Mouse (Mus musculus): ENCODE measurements around the gene Axdnd1. TPM values are rescaled to one million over a fixed set of nuclear protein-coding genes. Genes with fewer than 3 reads are reported as not detected.
A peak's percentile ranks its signal among the peaks of the same experiment; 100 is the strongest.

The Axdnd1 gene
- polyA plus RNA-seq (2015; fragmentation: Nextera tagmentation; extraction: Ambion mirVana) = 0.18 and 0.22 TPM in 2 replicates

GRCm38 (mm10) chr1:156420671-156421297 is at the start of gene Axdnd1:
Gene Axdnd1, minus strand, starts transcription at chr1:156421159.
- ATAC-seq (ENCODE audit: low FRiP score) = peak; percentile 97
- WGBS = under 1% methylated on average over 44 of the region's 44 CpGs
- Histone ChIP-seq H3K4me3 (peak within 1 kb of the TSS; percentile 61), H3K9me3 (0 out of 2 replicates have a peak, but pooled peaks cover 2% of the 10 kb centered on the region), H3K4me2 (peak within 1 kb of the TSS; percentile 71), H3K9ac (peak within 1 kb of the TSS; percentile 72), H3K27ac (peak within 1 kb of the TSS; percentile 35), H3K4me1 (replicated peaks) (peaks cover 9% of the 10 kb centered on the region), H3K36me3 (no peaks in the 10 kb centered on the region), H3K27me3 (no peaks in the 10 kb centered on the region)

- no peak for ATAC-seq (ENCODE audit: low FRiP score)
- H3K4me2 ChIP-seq = no peak overlapping the region
- H3K4me1 ChIP-seq (replicated peaks) = peaks cover 10% of the 10 kb centered on the region
- H3K36me3 ChIP-seq = peaks cover 24% of the 10 kb centered on the region
- no peak overlapping the region for H3K4me3 ChIP-seq
- WGBS = 76% methylated on average over 7 of the region's 7 CpGs
- no peak overlapping the region for H3K27ac ChIP-seq
- H3K9ac ChIP-seq = no peak overlapping the region
- peaks cover 9% of the 10 kb centered on the region for H3K9me3 ChIP-seq
- no peaks in the 10 kb centered on the region for H3K27me3 ChIP-seq
Observed at GRCm38 (mm10) chr1:156470557-156470956, 49.6 kb upstream of the Axdnd1 start.

GRCm38 (mm10) chr1:156468576-156468975 is 47.6 kb upstream of the Axdnd1 start:
- H3K9ac ChIP-seq = no peak overlapping the region
- no peak overlapping the region for H3K4me2 ChIP-seq
- H3K27me3 ChIP-seq = no peaks in the 10 kb centered on the region
- 89% methylated on average over 3 of the region's 3 CpGs for WGBS
- peaks cover 9% of the 10 kb centered on the region for H3K9me3 ChIP-seq
- no peak overlapping the region for H3K27ac ChIP-seq
- peaks cover 25% of the 10 kb centered on the region for H3K36me3 ChIP-seq
- H3K4me1 ChIP-seq (replicated peaks) = peaks cover 10% of the 10 kb centered on the region
- ATAC-seq (ENCODE audit: low FRiP score) = no peak
- no peak overlapping the region for H3K4me3 ChIP-seq

GRCm38 (mm10) chr1:156467655-156468255 is 46.8 kb upstream of the Axdnd1 start:
- H3K4me2 ChIP-seq = no peak overlapping the region
- H3K4me1 ChIP-seq (replicated peaks) = peaks cover 3% of the 10 kb centered on the region
- H3K27ac ChIP-seq = no peak overlapping the region
- no peak overlapping the region for H3K9ac ChIP-seq
- 85% methylated on average over 12 of the region's 12 CpGs for WGBS
- peaks cover 25% of the 10 kb centered on the region for H3K36me3 ChIP-seq
- H3K4me3 ChIP-seq = no peak overlapping the region
- no peak for ATAC-seq (ENCODE audit: low FRiP score)
- no peaks in the 10 kb centered on the region for H3K27me3 ChIP-seq
- H3K9me3 ChIP-seq = peaks cover 9% of the 10 kb centered on the region

- H3K9ac ChIP-seq = no peak overlapping the region
- H3K4me2 ChIP-seq = no peak overlapping the region
- no peak overlapping the region for H3K27ac ChIP-seq
- ATAC-seq (ENCODE audit: low FRiP score) = no peak
- 92% methylated on average over 9 of the region's 9 CpGs for WGBS
- peaks cover 9% of the 10 kb centered on the region for H3K9me3 ChIP-seq
- H3K27me3 ChIP-seq = no peaks in the 10 kb centered on the region
- H3K4me3 ChIP-seq = no peak overlapping the region
- H3K4me1 ChIP-seq (replicated peaks) = no peaks in the 10 kb centered on the region
- peaks cover 25% of the 10 kb centered on the region for H3K36me3 ChIP-seq
Observed at GRCm38 (mm10) chr1:156464963-156465362, 44.0 kb upstream of the Axdnd1 start.

- no peak for ATAC-seq (ENCODE audit: low FRiP score)
- Histone ChIP-seq H3K4me3 (no peak overlapping the region), H3K9me3 (peaks cover 3% of the 10 kb centered on the region), H3K36me3 (peaks cover 19% of the 10 kb centered on the region), H3K4me1 (replicated peaks) (no peaks in the 10 kb centered on the region), H3K9ac (no peak overlapping the region), H3K27me3 (no peaks in the 10 kb centered on the region), H3K27ac (no peak overlapping the region), H3K4me2 (no peak overlapping the region)
- WGBS = 91% methylated on average over 8 of the region's 8 CpGs
Observed at GRCm38 (mm10) chr1:156463981-156464853, 43.3 kb upstream of the Axdnd1 start.

- Histone ChIP-seq H3K9me3 (no peaks in the 10 kb centered on the region), H3K4me1 (replicated peaks) (no peaks in the 10 kb centered on the region), H3K27me3 (no peaks in the 10 kb centered on the region), H3K9ac (no peak overlapping the region), H3K4me2 (no peak overlapping the region), H3K36me3 (peaks cover 14% of the 10 kb centered on the region), H3K4me3 (no peak overlapping the region), H3K27ac (no peak overlapping the region)
- no peak for ATAC-seq (ENCODE audit: low FRiP score)
- WGBS = 91% methylated on average over 12 of the region's 12 CpGs
Observed at GRCm38 (mm10) chr1:156462273-156462991, 41.5 kb upstream of the Axdnd1 start.

GRCm38 (mm10) chr1:156461036-156461435 is 40.1 kb upstream of the Axdnd1 start:
- Histone ChIP-seq H3K27me3 (no peaks in the 10 kb centered on the region), H3K36me3 (peaks cover 6% of the 10 kb centered on the region), H3K4me3 (no peak overlapping the region), H3K27ac (no peak overlapping the region), H3K4me2 (no peak overlapping the region), H3K9ac (no peak overlapping the region), H3K9me3 (no peaks in the 10 kb centered on the region), H3K4me1 (replicated peaks) (no peaks in the 10 kb centered on the region)
- 91% methylated on average over 6 of the region's 6 CpGs for WGBS
- ATAC-seq (ENCODE audit: low FRiP score) = no peak

GRCm38 (mm10) chr1:156460216-156460615 is 39.3 kb upstream of the Axdnd1 start:
- Histone ChIP-seq H3K27me3 (no peaks in the 10 kb centered on the region), H3K27ac (no peak overlapping the region), H3K4me2 (no peak overlapping the region), H3K9me3 (no peaks in the 10 kb centered on the region), H3K4me3 (no peak overlapping the region), H3K4me1 (replicated peaks) (no peaks in the 10 kb centered on the region), H3K36me3 (no peaks in the 10 kb centered on the region; the same call in 1 of the 2 replicates), H3K9ac (no peak overlapping the region)
- ATAC-seq (ENCODE audit: low FRiP score) = no peak
- WGBS = 94% methylated on average over 4 of the region's 4 CpGs

- Histone ChIP-seq H3K9me3 (no peaks in the 10 kb centered on the region), H3K4me1 (replicated peaks) (no peaks in the 10 kb centered on the region), H3K4me2 (no peak overlapping the region), H3K27me3 (no peaks in the 10 kb centered on the region), H3K36me3 (no peaks in the 10 kb centered on the region; the same call in 1 of the 2 replicates), H3K4me3 (no peak overlapping the region), H3K27ac (no peak overlapping the region), H3K9ac (no peak overlapping the region)
- ATAC-seq (ENCODE audit: low FRiP score) = no peak
- WGBS = 92% methylated on average over 3 of the region's 3 CpGs
Observed at GRCm38 (mm10) chr1:156459690-156460089, 38.7 kb upstream of the Axdnd1 start.

GRCm38 (mm10) chr1:156458391-156459060 is 37.6 kb upstream of the Axdnd1 start:
- H3K9me3 ChIP-seq = no peaks in the 10 kb centered on the region
- no peak for ATAC-seq (ENCODE audit: low FRiP score)
- H3K4me2 ChIP-seq = no peak overlapping the region
- 86% methylated on average over 8 of the region's 8 CpGs for WGBS
- no peak overlapping the region for H3K4me3 ChIP-seq
- peak overlapping the region; percentile 18; the same call in 1 of the 2 replicates for H3K27ac ChIP-seq
- H3K36me3 ChIP-seq = no peaks in the 10 kb centered on the region; the same call in 1 of the 2 replicates
- H3K27me3 ChIP-seq = no peaks in the 10 kb centered on the region
- no peak overlapping the region for H3K9ac ChIP-seq
- H3K4me1 ChIP-seq (replicated peaks) = no peaks in the 10 kb centered on the region
